Mouse (Mus musculus): ENCODE measurements around the gene Hoxc4. TPM values are rescaled to one million over a fixed set of nuclear protein-coding genes. Genes with fewer than 3 reads are reported as not detected.
A peak's percentile ranks its signal among the peaks of the same experiment; 100 is the strongest.

Hoxc4 gene
- polyA plus RNA-seq, 1 experiment from 2014 or later, result not detected

DNA sequence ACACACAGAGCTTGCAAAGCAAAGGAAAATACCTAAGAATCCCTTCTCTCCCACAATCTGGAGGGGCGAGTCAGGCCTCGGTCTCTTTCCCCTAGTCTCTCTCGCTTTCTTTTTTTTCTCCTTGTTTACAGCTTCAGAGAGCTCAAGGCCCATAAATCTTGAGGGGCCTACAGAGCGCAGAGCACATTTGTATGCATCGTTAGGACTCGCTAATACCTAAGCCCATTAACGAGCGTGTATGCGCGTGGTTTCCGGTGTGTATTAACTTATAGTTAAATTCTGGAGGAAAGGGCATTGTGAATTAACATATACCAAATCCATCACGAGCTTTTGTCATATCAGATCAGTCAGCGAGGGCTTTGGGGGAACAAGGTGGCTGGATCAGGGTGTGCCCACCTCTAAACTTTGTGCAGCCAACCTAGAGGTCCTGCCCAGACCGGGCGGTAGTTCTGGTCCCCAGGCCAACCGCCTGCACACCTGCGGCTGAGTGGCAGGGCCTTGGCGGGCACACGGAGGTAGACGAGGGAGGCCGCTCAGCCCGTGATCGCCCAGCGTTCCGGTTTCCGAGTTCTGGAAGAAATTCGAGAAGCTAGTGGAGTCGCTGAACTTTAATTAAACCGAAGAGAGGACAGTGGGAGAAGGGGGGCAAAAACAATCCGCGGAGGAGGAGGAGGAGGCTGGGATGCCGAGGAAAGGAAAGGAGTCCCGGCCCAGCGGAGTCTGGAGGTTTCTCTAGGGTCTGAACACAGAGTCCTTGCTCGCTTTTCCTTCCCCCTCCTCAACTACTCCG lies 41.8 kb downstream of the Hoxc4 start:
- Histone ChIP-seq H3K4me2 (no peak overlapping the region), H3K4me3 (no peak overlapping the region), H3K9ac (no peak overlapping the region), H3K4me1 (no peaks in the 10 kb centered on the region), H3K27me3 (replicated peaks) (peaks cover 92% of the 10 kb centered on the region), H3K9me3 (no peaks in the 10 kb centered on the region), H3K27ac (no peak overlapping the region), H3K36me3 (replicated peaks) (no peaks in the 10 kb centered on the region)
- under 1% methylated on average over 36 of the region's 36 CpGs for WGBS
- no peak for ATAC-seq (replicated peaks)

DNA sequence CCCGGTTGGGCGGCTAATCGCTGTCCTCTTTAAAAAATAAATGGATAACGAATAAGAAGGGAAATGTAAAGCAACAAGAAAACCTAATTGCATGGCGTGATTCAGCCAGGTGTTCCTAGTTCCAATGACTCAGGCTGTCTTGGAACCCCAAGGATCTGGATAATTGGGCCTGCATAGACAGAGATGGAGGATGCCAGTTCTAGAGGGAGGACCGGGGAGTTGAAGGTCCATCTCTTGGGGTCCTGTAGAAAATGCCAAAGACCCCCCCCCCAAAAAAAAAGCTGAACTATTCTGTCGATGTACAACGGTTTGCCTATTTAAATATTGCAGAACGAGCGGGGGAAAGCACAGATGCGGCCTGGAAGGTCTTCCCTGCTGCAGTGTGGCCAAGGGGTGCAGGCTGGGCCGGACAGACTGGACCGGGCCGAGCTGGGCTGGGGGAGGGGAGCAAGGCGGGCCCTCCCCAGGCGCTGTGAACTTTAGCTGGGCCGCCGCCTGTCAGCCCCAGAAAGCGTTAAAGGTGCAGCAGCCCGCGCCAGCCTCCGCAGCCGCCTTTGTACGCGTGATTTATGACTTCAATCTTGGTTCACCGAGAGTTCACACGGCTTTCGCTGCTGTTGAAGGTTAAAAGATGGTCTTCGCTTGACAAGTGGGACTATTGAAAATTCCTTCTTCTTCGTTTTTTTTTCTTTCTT lies 42.5 kb downstream of the Hoxc4 start:
- H3K4me3 ChIP-seq, result no peak overlapping the region
- H3K36me3 ChIP-seq (replicated peaks), result no peaks in the 10 kb centered on the region
- H3K9ac ChIP-seq, result no peak overlapping the region
- no peaks in the 10 kb centered on the region for H3K4me1 ChIP-seq
- ATAC-seq (replicated peaks), result no peak
- peaks cover 93% of the 10 kb centered on the region for H3K27me3 ChIP-seq (replicated peaks)
- H3K9me3 ChIP-seq, result no peaks in the 10 kb centered on the region
- no peak overlapping the region for H3K27ac ChIP-seq
- no peak overlapping the region for H3K4me2 ChIP-seq
- WGBS, result 2% methylated on average over 30 of the region's 30 CpGs

DNA sequence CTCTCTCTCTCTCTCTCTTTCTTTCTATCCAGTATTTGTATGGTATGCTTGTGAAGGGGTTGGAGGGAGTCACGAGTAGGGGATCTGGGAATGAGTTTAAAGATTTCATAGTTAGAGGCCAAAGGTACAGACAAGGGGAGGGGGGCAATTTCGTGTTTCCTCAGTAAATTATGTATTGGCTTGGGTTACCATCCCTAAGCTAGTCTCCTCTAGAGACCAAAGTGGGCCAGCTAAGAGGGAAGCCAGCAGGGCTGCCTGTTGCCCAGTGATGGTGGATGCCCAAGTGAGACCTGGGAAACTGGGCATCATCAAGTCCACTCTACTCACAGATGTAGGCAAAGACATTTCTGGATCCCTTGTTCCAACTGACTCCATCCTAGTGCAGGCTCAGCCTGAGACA lies 43.3 kb downstream of the Hoxc4 start:
- H3K4me3 ChIP-seq, result no peak overlapping the region
- no peak overlapping the region for H3K27ac ChIP-seq
- no peak overlapping the region for H3K4me2 ChIP-seq
- 4% methylated on average over 2 of the region's 2 CpGs for WGBS
- H3K27me3 ChIP-seq (replicated peaks), result peaks cover 93% of the 10 kb centered on the region
- no peak for ATAC-seq (replicated peaks)
- H3K9ac ChIP-seq, result no peak overlapping the region
- H3K36me3 ChIP-seq (replicated peaks), result no peaks in the 10 kb centered on the region
- H3K4me1 ChIP-seq, result no peaks in the 10 kb centered on the region
- no peaks in the 10 kb centered on the region for H3K9me3 ChIP-seq

DNA sequence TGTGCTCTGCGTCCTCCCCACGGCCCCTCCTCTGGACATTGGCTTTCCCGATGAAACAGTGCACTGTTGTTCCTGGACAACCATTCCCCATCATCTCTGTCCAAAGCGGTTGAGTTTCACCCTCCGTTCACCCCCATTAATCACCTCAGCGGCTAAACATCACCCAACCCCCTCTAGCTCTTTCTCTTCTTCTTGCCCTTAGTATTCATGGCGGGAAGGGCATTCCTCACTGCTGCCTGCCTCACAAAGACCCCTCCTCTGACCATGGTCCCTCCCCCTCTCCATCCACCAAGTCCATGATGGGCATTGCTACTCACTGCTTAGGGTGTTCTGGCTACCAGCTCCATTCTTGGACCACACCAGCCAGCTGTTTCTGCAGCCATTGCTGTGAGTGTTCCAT lies 46.9 kb downstream of the Hoxc4 start:
- no peak for ATAC-seq (replicated peaks)
- H3K4me1 ChIP-seq, result 0 out of 2 replicates have a peak, but pooled peaks cover 2% of the 10 kb centered on the region
- no peak overlapping the region for H3K4me2 ChIP-seq
- WGBS, result 46% methylated on average over 7 of the region's 7 CpGs
- peaks cover 97% of the 10 kb centered on the region for H3K27me3 ChIP-seq (replicated peaks)
- H3K4me3 ChIP-seq, result no peak overlapping the region
- no peaks in the 10 kb centered on the region for H3K36me3 ChIP-seq (replicated peaks)
- no peak overlapping the region for H3K27ac ChIP-seq
- no peaks in the 10 kb centered on the region for H3K9me3 ChIP-seq
- no peak overlapping the region for H3K9ac ChIP-seq

DNA sequence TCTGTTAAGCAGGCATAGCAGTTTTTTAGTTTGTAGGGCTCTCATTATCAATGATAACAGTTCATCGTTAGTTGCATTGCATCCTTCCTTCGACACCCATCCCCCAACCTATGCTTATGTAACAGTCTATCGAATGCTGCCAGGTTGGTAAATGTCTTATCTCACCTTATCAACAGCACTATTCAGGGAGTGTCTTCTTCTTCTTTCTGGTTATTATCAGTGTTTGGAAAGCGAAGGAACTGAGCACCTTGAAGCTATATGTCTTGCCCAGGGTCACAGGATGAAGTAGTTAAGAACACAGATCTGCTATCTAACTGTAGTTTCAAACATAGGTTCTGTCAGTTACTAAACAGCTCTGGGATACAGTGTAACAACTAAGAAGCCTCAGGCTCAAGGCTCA lies 49.0 kb downstream of the Hoxc4 start:
- no peaks in the 10 kb centered on the region for H3K36me3 ChIP-seq (replicated peaks)
- no peaks in the 10 kb centered on the region for H3K9me3 ChIP-seq
- peaks cover 95% of the 10 kb centered on the region for H3K27me3 ChIP-seq (replicated peaks)
- WGBS, result 79% methylated on average over 4 of the region's 4 CpGs
- no peak for ATAC-seq (replicated peaks)
- H3K4me2 ChIP-seq, result no peak overlapping the region
- H3K4me3 ChIP-seq, result no peak overlapping the region
- no peak overlapping the region for H3K9ac ChIP-seq
- H3K27ac ChIP-seq, result no peak overlapping the region
- 0 out of 2 replicates have a peak, but pooled peaks cover 2% of the 10 kb centered on the region for H3K4me1 ChIP-seq

DNA sequence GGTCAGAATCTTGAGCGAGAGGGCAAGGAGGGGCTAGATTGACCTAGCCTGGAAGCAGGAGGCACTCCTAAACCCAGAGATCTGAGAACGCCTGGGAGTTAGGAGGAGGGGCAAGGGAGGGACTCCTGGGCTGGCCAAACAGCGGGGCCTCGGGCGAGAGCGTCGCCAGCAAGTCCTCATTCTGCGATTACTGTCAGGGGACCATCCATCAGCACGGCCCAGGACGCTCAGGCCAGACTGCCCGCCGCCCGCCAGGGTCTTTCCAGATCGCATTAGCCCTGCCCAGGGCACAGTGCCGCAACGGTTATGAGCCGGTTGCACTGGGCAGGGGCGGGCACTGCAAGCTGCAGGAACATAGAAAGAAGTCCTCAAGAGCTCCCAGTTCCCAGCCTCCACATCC lies 50.4 kb downstream of the Hoxc4 start:
- Histone ChIP-seq H3K4me1 (0 out of 2 replicates have a peak, but pooled peaks cover 2% of the 10 kb centered on the region), H3K36me3 (replicated peaks) (no peaks in the 10 kb centered on the region), H3K9ac (0 out of 2 replicates have a peak overlapping the region, but pooled peaks have one; percentile 0), H3K27me3 (replicated peaks) (peaks cover 85% of the 10 kb centered on the region), H3K27ac (no peak overlapping the region), H3K9me3 (no peaks in the 10 kb centered on the region), H3K4me2 (no peak overlapping the region), H3K4me3 (no peak overlapping the region)
- 4% methylated on average over 18 of the region's 18 CpGs for WGBS
- ATAC-seq (replicated peaks), result no peak

DNA sequence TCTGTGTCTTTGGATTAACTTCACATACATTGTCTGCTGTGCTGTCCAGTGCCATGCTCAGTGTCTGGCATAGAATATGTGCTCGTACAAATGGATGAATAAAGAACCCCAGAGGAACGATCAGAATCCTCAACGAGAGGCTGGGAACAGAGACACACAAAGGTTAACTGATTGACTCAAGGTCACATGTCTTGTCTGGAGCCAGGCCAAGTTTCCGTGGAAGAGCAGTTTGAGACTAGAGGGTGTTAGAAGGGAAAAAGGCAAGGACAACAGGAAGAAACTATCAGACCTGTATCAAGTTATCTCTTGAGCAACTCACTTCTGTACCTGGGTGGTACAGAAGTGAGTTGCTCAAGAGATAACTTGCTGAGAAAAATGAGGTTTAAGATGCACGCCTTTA lies 52.5 kb downstream of the Hoxc4 start:
- WGBS, result 53% methylated on average over 5 of the region's 5 CpGs
- Histone ChIP-seq H3K36me3 (replicated peaks) (no peaks in the 10 kb centered on the region), H3K27ac (no peak overlapping the region), H3K27me3 (replicated peaks) (peaks cover 77% of the 10 kb centered on the region), H3K4me2 (no peak overlapping the region), H3K9me3 (no peaks in the 10 kb centered on the region), H3K4me1 (0 out of 2 replicates have a peak, but pooled peaks cover 2% of the 10 kb centered on the region), H3K4me3 (no peak overlapping the region), H3K9ac (no peak overlapping the region)
- no peak for ATAC-seq (replicated peaks)

DNA sequence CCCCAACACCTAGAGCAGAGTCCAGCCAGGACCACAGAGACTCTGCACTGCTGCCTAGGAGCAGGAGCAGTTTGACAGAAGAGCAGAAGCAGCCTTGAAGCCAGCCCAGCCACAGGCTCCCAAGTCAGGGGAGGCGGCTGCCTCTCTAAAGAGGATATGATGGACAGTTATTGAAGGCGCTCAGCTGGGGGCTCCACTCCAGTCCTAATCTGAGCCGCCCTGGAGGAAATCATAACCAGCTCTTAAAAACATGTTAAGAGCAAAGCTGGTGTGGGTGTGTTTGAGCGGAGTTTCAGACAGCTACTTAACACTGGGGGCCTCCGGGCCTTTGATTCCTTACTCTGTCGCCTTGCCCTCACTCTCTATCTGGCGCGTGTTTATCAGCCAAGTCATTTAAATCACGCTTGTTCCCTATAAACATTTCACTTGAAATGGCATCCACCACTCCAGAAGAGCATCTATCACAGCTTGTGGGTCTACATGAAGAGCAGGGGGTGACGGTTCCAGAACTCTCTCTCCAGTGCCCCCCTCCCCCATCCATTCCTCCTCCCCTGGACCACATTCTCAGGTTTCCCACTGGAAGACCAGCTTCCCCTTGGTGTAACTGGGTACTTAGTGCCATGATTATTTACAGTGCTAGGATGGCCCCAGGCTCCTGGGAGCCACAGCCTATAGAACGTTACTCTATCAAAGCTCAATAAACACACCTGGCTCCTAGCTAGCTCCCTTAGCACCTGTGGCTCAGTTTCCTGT lies 56.1 kb downstream of the Hoxc4 start:
- Histone ChIP-seq H3K4me2 (no peak overlapping the region), H3K27ac (no peak overlapping the region), H3K4me3 (no peak overlapping the region), H3K36me3 (replicated peaks) (no peaks in the 10 kb centered on the region), H3K9ac (no peak overlapping the region), H3K9me3 (no peaks in the 10 kb centered on the region), H3K4me1 (no peaks in the 10 kb centered on the region), H3K27me3 (replicated peaks) (peaks cover 49% of the 10 kb centered on the region)
- no peak for ATAC-seq (replicated peaks)
- 59% methylated on average over 11 of the region's 11 CpGs for WGBS

DNA sequence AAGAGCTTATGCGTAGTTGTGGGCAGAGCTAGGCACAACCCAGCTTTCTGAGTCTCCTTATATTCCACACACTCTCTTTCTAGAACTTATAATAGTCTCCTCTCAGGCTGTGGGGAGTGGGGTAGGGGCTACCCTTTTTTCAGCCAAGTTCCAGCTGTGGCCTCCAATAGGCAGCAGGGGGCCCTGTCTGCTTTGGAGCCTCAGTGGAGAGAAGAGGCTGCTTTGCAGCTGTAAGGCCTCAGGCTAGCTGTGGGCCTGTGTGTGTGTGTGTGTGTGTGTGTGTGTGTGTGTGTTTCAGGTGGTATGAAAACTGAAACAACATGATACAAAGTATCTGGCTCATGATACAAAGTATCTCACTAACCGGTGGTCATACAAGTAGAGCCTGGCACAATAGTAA lies 58.9 kb downstream of the Hoxc4 start:
- H3K36me3 ChIP-seq (replicated peaks), result no peaks in the 10 kb centered on the region
- 69% methylated on average over 2 of the region's 2 CpGs for WGBS
- H3K4me1 ChIP-seq, result no peaks in the 10 kb centered on the region
- H3K4me2 ChIP-seq, result no peak overlapping the region
- H3K4me3 ChIP-seq, result no peak overlapping the region
- no peak for ATAC-seq (replicated peaks)
- H3K9ac ChIP-seq, result no peak overlapping the region
- no peaks in the 10 kb centered on the region for H3K9me3 ChIP-seq
- H3K27me3 ChIP-seq (replicated peaks), result peaks cover 43% of the 10 kb centered on the region
- H3K27ac ChIP-seq, result no peak overlapping the region

DNA sequence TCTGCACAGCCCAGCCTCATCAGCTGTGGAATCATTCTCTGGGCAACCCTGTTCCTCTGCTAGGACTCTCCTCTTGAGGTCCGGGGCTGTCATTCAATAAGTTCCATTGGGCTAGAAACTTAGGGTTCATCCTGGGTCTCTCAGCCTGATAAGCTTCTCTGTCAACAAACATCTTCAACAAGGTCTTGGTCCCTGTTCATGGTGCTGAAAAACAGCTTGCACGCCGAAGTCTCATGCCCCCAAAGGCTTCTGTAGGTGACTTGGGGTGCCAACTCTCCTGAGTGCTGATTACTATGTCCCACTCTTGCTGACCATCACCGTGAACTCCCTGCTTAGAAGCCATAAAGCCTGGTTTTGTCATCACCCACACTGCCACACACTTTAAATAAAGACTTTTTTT lies 63.9 kb downstream of the Hoxc4 start:
- H3K9ac ChIP-seq, result no peak overlapping the region
- H3K4me1 ChIP-seq, result peaks cover 17% of the 10 kb centered on the region
- 60% methylated on average over 4 of the region's 4 CpGs for WGBS
- no peak for ATAC-seq (replicated peaks)
- H3K9me3 ChIP-seq, result no peaks in the 10 kb centered on the region
- no peak overlapping the region for H3K27ac ChIP-seq
- H3K4me2 ChIP-seq, result no peak overlapping the region
- H3K4me3 ChIP-seq, result no peak overlapping the region
- peaks cover 73% of the 10 kb centered on the region for H3K27me3 ChIP-seq (replicated peaks)
- no peaks in the 10 kb centered on the region for H3K36me3 ChIP-seq (replicated peaks)

DNA sequence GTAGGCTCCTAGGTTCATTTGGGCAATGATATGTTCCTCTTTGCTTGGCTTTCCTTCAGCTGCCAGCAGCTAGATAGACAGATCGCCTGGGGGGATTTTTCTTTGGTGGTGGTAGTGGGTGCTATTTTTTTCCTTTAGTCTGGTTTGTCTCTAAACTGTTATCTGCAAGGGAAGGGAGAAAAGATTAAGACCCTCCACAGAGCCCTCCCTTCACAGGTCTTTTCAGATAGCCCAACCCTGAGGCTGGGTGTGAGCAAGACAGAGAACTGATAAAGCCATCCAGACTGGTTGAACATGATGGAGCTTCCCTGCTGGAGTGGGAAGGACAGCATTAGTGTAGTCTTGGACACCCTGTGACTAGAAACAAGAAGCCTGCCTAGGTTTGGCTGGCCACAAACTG lies 64.9 kb downstream of the Hoxc4 start:
- no peaks in the 10 kb centered on the region for H3K9me3 ChIP-seq
- WGBS, result 92% methylated on average over 1 of the region's 1 CpGs
- no peak overlapping the region for H3K4me2 ChIP-seq
- H3K36me3 ChIP-seq (replicated peaks), result no peaks in the 10 kb centered on the region
- H3K27ac ChIP-seq, result no peak overlapping the region
- H3K27me3 ChIP-seq (replicated peaks), result peaks cover 81% of the 10 kb centered on the region
- no peak for ATAC-seq (replicated peaks)
- H3K9ac ChIP-seq, result no peak overlapping the region
- H3K4me1 ChIP-seq, result peaks cover 17% of the 10 kb centered on the region
- H3K4me3 ChIP-seq, result no peak overlapping the region

DNA sequence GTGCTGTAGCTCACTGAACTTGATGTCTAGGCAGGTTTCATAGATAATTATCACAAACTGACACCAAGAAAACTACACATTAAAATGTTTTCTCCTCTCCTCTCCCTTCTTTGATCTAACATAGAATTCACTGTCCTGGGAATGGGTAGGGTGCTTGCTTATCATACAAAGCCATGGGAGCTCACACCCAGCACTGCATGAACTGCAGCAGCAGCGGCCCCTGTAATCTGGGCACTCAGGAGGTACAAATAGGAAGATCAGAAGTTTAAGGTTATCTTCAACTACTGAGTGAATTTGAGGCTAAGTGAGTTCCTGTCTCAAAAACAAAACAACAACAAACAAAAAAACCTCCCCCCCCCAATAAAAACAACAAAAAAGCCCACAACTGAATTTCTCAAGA lies 66.2 kb downstream of the Hoxc4 start:
- Histone ChIP-seq H3K36me3 (replicated peaks) (no peaks in the 10 kb centered on the region), H3K4me3 (no peak overlapping the region), H3K27ac (no peak overlapping the region), H3K27me3 (replicated peaks) (peaks cover 91% of the 10 kb centered on the region), H3K4me1 (peaks cover 17% of the 10 kb centered on the region), H3K9ac (no peak overlapping the region), H3K4me2 (no peak overlapping the region), H3K9me3 (no peaks in the 10 kb centered on the region)
- 53% methylated on average over 1 of the region's 1 CpGs for WGBS
- ATAC-seq (replicated peaks), result no peak
